Mouse (Mus musculus) G1E (cell line): Measurements from ENCODE around the gene Atp7b.

Experiments
- CTCF ChIP-seq: IDR thresholded peaks from 2 replicates; pipeline ENCODE4 v1.5.1; 2012; ENCODE audit warnings: low read depth, low read length, inconsistent platforms, mixed read lengths
- GATA1 ChIP-seq: IDR thresholded peaks from 2 replicates; pipeline ENCODE4 v1.6.1; 2012; ENCODE audit warnings: borderline replicate concordance, low read length, inconsistent platforms, mixed read lengths
- GATA2 ChIP-seq: IDR thresholded peaks from 2 replicates; pipeline ENCODE4 v1.6.1; 2012; ENCODE audit warnings: low read depth, low read length, inconsistent platforms, borderline replicate concordance
- POLR2AphosphoS5 ChIP-seq: IDR thresholded peaks from 2 replicates; pipeline ENCODE4 v1.6.1; 2012; ENCODE audit warnings: low read depth, low read length, inconsistent platforms; ENCODE audit not compliant: insufficient replicate concordance
- TAL1 ChIP-seq: conservative IDR thresholded peaks from 2 replicates; pipeline ENCODE4 v1.6.1; 2012; ENCODE audit warnings: low read depth, low read length, inconsistent platforms, mixed read lengths

DNA sequence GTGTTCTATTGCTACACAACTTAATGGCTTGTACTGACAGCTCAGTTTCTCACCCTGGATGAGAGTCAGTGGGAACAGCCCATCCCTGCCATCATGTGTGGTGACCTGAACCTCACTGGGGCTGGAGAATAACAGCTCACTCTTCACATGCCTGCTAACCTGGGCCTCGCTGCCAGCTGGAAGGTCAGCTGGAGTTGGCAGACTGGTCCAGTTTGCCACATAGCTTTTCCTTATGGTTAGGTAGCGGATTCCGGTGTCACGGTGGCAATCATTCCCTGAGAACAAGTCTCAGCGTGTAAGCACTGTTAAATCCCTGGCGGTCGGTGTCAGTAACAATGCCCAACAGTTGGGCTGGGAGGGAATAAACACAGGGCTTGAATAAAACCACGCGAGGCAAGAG, 24.0 kb downstream of the Atp7b start:
- TF ChIP-seq CTCF, result no peak
- TF ChIP-seq GATA2, result no peak
- TF ChIP-seq POLR2AphosphoS5, result no peak
- TF ChIP-seq TAL1, result no peak
- TF ChIP-seq GATA1, result no peak
